Mouse (Mus musculus) kidney, postnatal 0 days (tissue): ENCODE results near the gene Theg. TPM values are rescaled to one million over a fixed set of nuclear protein-coding genes. Genes with fewer than 3 reads are reported as not detected.
A peak's percentile ranks its signal among the peaks of the same experiment; 100 is the strongest.

Source experiments
- ATAC-seq: fragments of 200-750 bp; cut with Nextera tagmentation; replicated peaks from 2 replicates; pipeline ENCODE4 v1.8.0; 2017; ENCODE audit warnings: low read depth, moderate number of reproducible peaks, moderate TSS enrichment, moderate library complexity; ENCODE audit not compliant: low FRiP score
- DNase-seq: peaks from one replicate; pipeline ENCODE4 v3.0.0-alpha.2; 2016; ENCODE audit warnings: low spot score
- H3K27ac ChIP-seq: fragments of 300-500 bp; sonication (generic); 2 replicates; pipeline ENCODE4 v1.5.1; 2014; ENCODE audit warnings: mild to moderate bottlenecking
- H3K27me3 ChIP-seq: fragments of 300-500 bp; sonication (generic); 2 replicates; pipeline ENCODE4 v1.6.1; 2014; ENCODE audit warnings: low read length, mixed read lengths; ENCODE audit not compliant: insufficient read depth
- H3K36me3 ChIP-seq: fragments of 300-500 bp; sonication (generic); 2 replicates; pipeline ENCODE4 v1.6.1; 2014; ENCODE audit warnings: low read length, mixed read lengths; ENCODE audit not compliant: insufficient read depth
- H3K4me1 ChIP-seq: fragments of 300-500 bp; sonication (generic); replicated peaks from 2 replicates; pipeline ENCODE4 v1.6.1; 2014; ENCODE audit warnings: antibody characterized with exemption, low read length, mixed read lengths; ENCODE audit not compliant: insufficient read depth
- H3K4me2 ChIP-seq: fragments of 300-500 bp; sonication (generic); 2 replicates; pipeline ENCODE4 v1.6.1; 2014; ENCODE audit warnings: mild to moderate bottlenecking, low read length, moderate library complexity, mixed read lengths
- H3K4me3 ChIP-seq: fragments of 300-500 bp; sonication (generic); replicated peaks from 2 replicates; pipeline ENCODE4 v1.5.1; 2014; ENCODE audit warnings: low read depth, low read length
- H3K9ac ChIP-seq: fragments of 300-500 bp; sonication (generic); 2 replicates; pipeline ENCODE4 v1.6.1; 2014; ENCODE audit warnings: low read depth, low read length
- H3K9me3 ChIP-seq: fragments of 300-500 bp; sonication (generic); replicated peaks from 2 replicates; pipeline ENCODE4 v1.6.1; 2016; ENCODE audit warnings: low read length, inconsistent platforms, mixed read lengths
- CTCF ChIP-seq: IDR thresholded peaks from 2 replicates; pipeline ENCODE4 v1.5.1; 2016; ENCODE audit warnings: antibody characterized with exemption, low read depth, mild to moderate bottlenecking, moderate library complexity
- WGBS: fragments of 180-500 bp; shearing (Covaris S2); extraction: QIAGEN DNeasy Blood & Tissue Kit; methylation state at CpG from one replicate; pipeline ENCODE4 v1.1.7; 2014; 5-methylcytosine and 5-hydroxymethylcytosine counted together
- polyA plus RNA-seq: library from polyadenylated mRNA; unstranded; fragments of >200 nt; fragmentation: Nextera tagmentation; extraction: Ambion mirVana; gene quantifications from 2 replicates; pipeline ENCODE4 v1.2.1, GENCODE M21; 2015

Theg gene
- polyA plus RNA-seq, 1 experiment from 2014 or later = not detected

GRCm38 (mm10) chr10:79597051-79597935 lies 10.2 kb upstream of the Theg start:
- Histone ChIP-seq H3K4me1 (no peaks in the 10 kb centered on the region), H3K9ac (no peak overlapping the region), H3K36me3 (no peaks in the 10 kb centered on the region), H3K4me2 (no peak overlapping the region), H3K9me3 (no peaks in the 10 kb centered on the region), H3K4me3 (no peak overlapping the region), H3K27ac (no peak overlapping the region), H3K27me3 (no peaks in the 10 kb centered on the region)
- no peak for TF ChIP-seq CTCF
- ATAC-seq = no peak
- no peak for DNase-seq
- WGBS = 44% methylated on average over 13 of the region's 13 CpGs

DNA sequence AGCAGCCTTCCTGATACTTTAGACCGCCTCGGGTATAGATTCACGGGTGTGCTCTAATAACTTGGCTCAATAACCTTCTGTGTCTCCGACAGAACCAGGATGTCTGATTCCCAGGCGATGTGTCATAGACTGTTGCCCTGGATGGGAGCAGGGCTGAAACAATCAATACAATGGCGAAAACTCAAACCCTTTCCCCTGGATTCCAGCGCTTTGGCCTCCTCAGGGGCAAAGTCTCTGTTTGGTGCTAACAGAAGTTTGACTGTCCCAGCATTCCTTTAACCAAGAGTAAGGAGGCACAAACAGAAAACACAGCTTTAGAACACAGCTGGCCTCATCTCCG lies 8.4 kb upstream of the Theg start:
- ATAC-seq (0 out of 2 replicates have a peak, but pooled peaks have one; percentile 13), DNase-seq (no peak)
- 61% methylated on average over 8 of the region's 8 CpGs for WGBS
- Histone ChIP-seq H3K9me3 (no peaks in the 10 kb centered on the region), H3K36me3 (no peaks in the 10 kb centered on the region), H3K27ac (no peak overlapping the region), H3K4me3 (no peak overlapping the region), H3K4me1 (no peaks in the 10 kb centered on the region), H3K9ac (no peak overlapping the region), H3K27me3 (no peaks in the 10 kb centered on the region), H3K4me2 (no peak overlapping the region)
- TF ChIP-seq CTCF = no peak

- no peaks in the 10 kb centered on the region for H3K36me3 ChIP-seq
- H3K4me3 ChIP-seq = no peak overlapping the region
- H3K4me1 ChIP-seq = no peaks in the 10 kb centered on the region
- WGBS = 12% methylated on average over 17 of the region's 17 CpGs
- peak; percentile 93 for TF ChIP-seq CTCF
- H3K27ac ChIP-seq = no peak overlapping the region
- no peaks in the 10 kb centered on the region for H3K27me3 ChIP-seq
- no peak overlapping the region for H3K4me2 ChIP-seq
- DNase-seq (peak; percentile 92), ATAC-seq (peak; percentile 87; the same call in 1 of the 2 replicates)
- no peaks in the 10 kb centered on the region for H3K9me3 ChIP-seq
- no peak overlapping the region for H3K9ac ChIP-seq
Measured at GRCm38 (mm10) chr10:79594872-79595589, 7.9 kb upstream of the Theg start.

DNA sequence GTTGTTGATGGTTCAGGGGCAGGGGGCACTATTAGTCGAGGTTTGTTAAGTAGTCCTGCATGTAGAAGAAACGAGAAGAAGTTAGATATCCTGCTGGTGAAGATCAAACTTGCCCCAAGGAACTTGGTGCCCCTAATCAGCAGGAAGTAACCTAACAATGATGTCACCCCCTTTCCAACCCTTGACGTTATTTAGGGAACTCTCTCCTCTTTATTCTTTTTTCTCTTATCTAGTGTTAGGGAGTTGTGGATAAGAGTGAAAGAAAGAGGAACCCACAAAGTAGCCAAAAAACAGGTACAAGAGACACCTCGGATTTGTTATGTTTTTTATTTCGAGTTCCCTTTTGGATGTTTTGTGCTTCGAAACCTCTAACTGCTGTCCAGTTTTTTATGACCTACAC lies 7.0 kb upstream of the Theg start:
- H3K4me2 ChIP-seq = no peak overlapping the region
- no peak overlapping the region for H3K27ac ChIP-seq
- H3K27me3 ChIP-seq = no peaks in the 10 kb centered on the region
- no peak overlapping the region for H3K9ac ChIP-seq
- no peak for TF ChIP-seq CTCF
- no peaks in the 10 kb centered on the region for H3K36me3 ChIP-seq
- H3K9me3 ChIP-seq = no peaks in the 10 kb centered on the region
- 47% methylated on average over 6 of the region's 6 CpGs for WGBS
- H3K4me3 ChIP-seq = no peak overlapping the region
- H3K4me1 ChIP-seq = no peaks in the 10 kb centered on the region
- ATAC-seq (no peak), DNase-seq (no peak)

- H3K9ac ChIP-seq = no peak overlapping the region
- H3K4me1 ChIP-seq = no peaks in the 10 kb centered on the region
- DNase-seq (no peak), ATAC-seq (no peak)
- TF ChIP-seq CTCF = no peak
- WGBS = 95% methylated on average over 1 of the region's 1 CpGs
- no peak overlapping the region for H3K4me2 ChIP-seq
- H3K4me3 ChIP-seq = no peak overlapping the region
- no peaks in the 10 kb centered on the region for H3K27me3 ChIP-seq
- no peaks in the 10 kb centered on the region for H3K9me3 ChIP-seq
- no peaks in the 10 kb centered on the region for H3K36me3 ChIP-seq
- no peak overlapping the region for H3K27ac ChIP-seq
Measured at GRCm38 (mm10) chr10:79590702-79591101, 3.6 kb upstream of the Theg start.

GRCm38 (mm10) chr10:79587752-79588126 lies 608 bp upstream of the Theg start:
- 65% methylated on average over 4 of the region's 4 CpGs for WGBS
- Histone ChIP-seq H3K4me3 (no peak overlapping the region), H3K4me2 (no peak overlapping the region), H3K9me3 (no peaks in the 10 kb centered on the region), H3K4me1 (no peaks in the 10 kb centered on the region), H3K27me3 (no peaks in the 10 kb centered on the region), H3K36me3 (no peaks in the 10 kb centered on the region), H3K9ac (no peak overlapping the region), H3K27ac (no peak overlapping the region)
- ATAC-seq (no peak; the same call in 1 of the 2 replicates), DNase-seq (no peak)
- no peak for TF ChIP-seq CTCF
